ENCODE assay signal across 10 mouse cellular contexts in genomic region chr16:49937218-49938165, GRCm38 (mm10).
DNase-seq lines count a peak whose midpoint lies in the region; ATAC-seq and TF ChIP-seq lines count a peak whose summit lies in the region.
"Had no signal": no experiment of that assay in that cellular context is flagged by ENCODE, and none has a peak within 500 bp of the region (broad histone marks: within the 10 kb centered on the region; RNA-seq: fewer than 3 reads in every experiment).

No protein-coding gene starts in this region.

- H3K27ac ChIP-seq in intestine, embryonic 16.5 days (ENCODE audit: low read length) = no peak overlapping the region
- H3K27ac ChIP-seq in intestine, postnatal 0 days (ENCODE audit: low read depth, low read length) = no peak overlapping the region

- no peak overlapping the region for H3K9ac ChIP-seq in intestine, embryonic 16.5 days (ENCODE audit: low read depth, low read length)
- no peak overlapping the region for H3K9ac ChIP-seq in intestine, postnatal 0 days (ENCODE audit: low read depth, low read length)
- H3K9ac ChIP-seq: forebrain, embryonic 13.5 days had no signal

- H3K4me2 ChIP-seq in intestine, embryonic 16.5 days (ENCODE audit: low read depth, low read length) = no peak overlapping the region
- H3K4me2 ChIP-seq in intestine, postnatal 0 days (replicated peaks; ENCODE audit: low read depth) = no peak overlapping the region
- H3K4me2 ChIP-seq: forebrain, embryonic 13.5 days had no signal

- no peaks in the 10 kb centered on the region for H3K4me1 ChIP-seq in intestine, embryonic 16.5 days (ENCODE audit: control insufficient read depth, insufficient read depth, low read length)
- H3K4me1 ChIP-seq in intestine, postnatal 0 days (replicated peaks; ENCODE audit: control insufficient read depth, insufficient read depth, low read length) = peaks cover 5% of the 10 kb centered on the region

- 43% methylated on average over 11 of the region's 11 CpGs for WGBS in intestine, embryonic 16.5 days
- 51% methylated on average over 11 of the region's 11 CpGs for WGBS in intestine, postnatal 0 days

- H3K27me3 ChIP-seq in intestine, embryonic 16.5 days (replicated peaks; ENCODE audit: control insufficient read depth, insufficient read depth, low read length) = no peaks in the 10 kb centered on the region
- H3K27me3 ChIP-seq in intestine, postnatal 0 days (replicated peaks; ENCODE audit: control insufficient read depth, insufficient read depth, low read length) = no peaks in the 10 kb centered on the region
- H3K27me3 ChIP-seq: forebrain, embryonic 13.5 days had no signal

- TF ChIP-seq CTCF in intestine, postnatal 0 days (IDR thresholded peaks at IDR 0.05; ENCODE audit: low read depth) = no peak

- peak; percentile 42 for DNase-seq in 3T3-L1 (ENCODE audit: low read depth, low spot score)
- DNase-seq in CD4-positive, CD25-positive, alpha-beta regulatory T cell, adult 2 months (ENCODE audit: low read depth, low spot score) = peak; percentile 77
- DNase-seq in kidney, postnatal 14 days = peak; percentile 37
- no peak for DNase-seq in layer of hippocampus, postnatal 36 days
- DNase-seq in ovary, postnatal 10 days (ENCODE audit: low spot score) = no peak
- no peak for DNase-seq in ovary, postnatal 36 days (ENCODE audit: low spot score)
- DNase-seq: heart, adult 18-20 months had no signal

- no peaks in the 10 kb centered on the region for H3K36me3 ChIP-seq in intestine, embryonic 16.5 days (ENCODE audit: control insufficient read depth, insufficient read depth, low read length)
- no peaks in the 10 kb centered on the region for H3K36me3 ChIP-seq in intestine, postnatal 0 days (ENCODE audit: control insufficient read depth, insufficient read depth)

- H3K9me3 ChIP-seq in intestine, embryonic 16.5 days (ENCODE audit: control insufficient read depth, low read length) = no peaks in the 10 kb centered on the region
- no peaks in the 10 kb centered on the region for H3K9me3 ChIP-seq in intestine, postnatal 0 days (ENCODE audit: control insufficient read depth)
- H3K9me3 ChIP-seq: forebrain, embryonic 13.5 days had no signal

- H3K4me3 ChIP-seq in intestine, embryonic 16.5 days (ENCODE audit: low read length) = no peak overlapping the region
- no peak overlapping the region for H3K4me3 ChIP-seq in intestine, postnatal 0 days (ENCODE audit: low read depth, low read length)
- H3K4me3 ChIP-seq: forebrain, embryonic 13.5 days had no signal

- ATAC-seq in intestine, embryonic 16.5 days = peak; percentile 52; the same call in 1 of the 2 replicates
- ATAC-seq in intestine, postnatal 0 days = no peak

Comparison
In these comparisons a context has a peak if more than half of its experiments do, and no peak if none do; other contexts are left out.
1. DNase-seq: peak in 3T3-L1 (single experiment), CD4-positive, CD25-positive, alpha-beta regulatory T cell, adult 2 months (single experiment) and kidney, postnatal 14 days (single experiment); none in layer of hippocampus, postnatal 36 days (0 of 2), ovary, postnatal 10 days (single experiment) and ovary, postnatal 36 days (single experiment).